Mouse (Mus musculus): ENCODE measurements around the gene Tmbim1. TPM values are rescaled to one million over a fixed set of nuclear protein-coding genes. Genes with fewer than 3 reads are reported as not detected.
"Not testable (repeated sequence)": the region's sequence is repeated elsewhere in the genome, so short reads cannot be mapped to it uniquely, and the experiment has no call there.

Tmbim1 gene
- total RNA-seq, 2 experiments from 2014 or later, result 34.6 to 39.4 TPM

DNA sequence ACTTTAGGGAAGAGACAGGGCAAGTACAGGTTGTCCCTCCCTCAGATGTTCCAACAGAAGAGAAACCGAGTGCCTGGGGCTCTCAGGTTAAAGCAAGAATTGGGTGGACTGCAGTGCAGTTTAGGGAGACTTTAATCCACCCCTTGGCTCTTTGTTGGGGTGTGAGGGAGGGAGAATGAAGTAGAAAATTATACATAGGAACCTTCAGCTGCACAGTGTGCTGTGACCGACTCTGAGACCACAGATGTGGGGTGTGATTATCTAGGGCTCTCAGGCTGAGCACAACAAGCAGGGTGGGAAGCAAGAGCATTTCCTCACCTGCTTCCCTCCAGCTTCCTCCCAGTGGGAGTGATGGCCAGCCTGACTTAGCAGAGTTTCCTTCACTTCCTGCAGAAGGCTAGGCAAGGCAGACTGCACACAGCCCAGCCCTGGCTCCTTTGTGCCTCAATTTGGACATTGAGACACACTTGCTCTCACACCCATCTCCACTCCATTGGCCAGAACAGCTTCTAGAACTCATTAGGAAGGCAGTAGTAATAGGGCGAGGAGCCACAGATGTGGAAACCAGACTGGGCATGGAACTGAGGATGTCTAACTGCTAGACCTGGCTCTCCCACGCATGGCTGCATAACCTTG is 25.7 kb upstream of the Tmbim1 start:
- intact Hi-C loops (cut with DNase I), result no loop called here
- DNase-seq, result peak; percentile 39 to 47

DNA sequence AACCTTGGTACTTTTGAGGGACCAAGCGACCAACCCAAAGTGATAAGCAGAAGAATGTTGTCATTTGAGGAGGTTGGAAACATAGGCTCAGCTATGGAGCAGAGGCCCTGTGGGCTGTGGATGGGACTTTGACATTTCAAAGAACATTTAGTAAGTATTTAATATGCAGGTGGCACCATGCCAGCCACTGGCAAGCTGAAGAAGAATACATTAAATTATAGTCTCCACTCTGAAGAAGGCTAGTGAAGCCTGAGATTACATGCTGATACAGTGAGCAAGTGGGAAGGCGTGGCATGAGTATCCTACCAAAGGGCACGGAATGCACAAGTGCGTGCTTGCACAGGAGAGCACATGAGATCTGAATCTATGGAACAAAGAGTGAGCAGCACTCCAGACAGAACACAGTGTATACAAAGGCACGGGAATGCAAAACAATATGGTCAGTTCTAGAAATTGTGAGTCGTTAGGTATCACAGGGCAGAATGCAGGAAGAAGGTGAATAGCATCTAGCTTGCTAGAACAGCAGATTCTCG is 24.5 kb upstream of the Tmbim1 start:
- intact Hi-C loops (cut with DNase I), result no loop called here
- DNase-seq, result no peak

DNA sequence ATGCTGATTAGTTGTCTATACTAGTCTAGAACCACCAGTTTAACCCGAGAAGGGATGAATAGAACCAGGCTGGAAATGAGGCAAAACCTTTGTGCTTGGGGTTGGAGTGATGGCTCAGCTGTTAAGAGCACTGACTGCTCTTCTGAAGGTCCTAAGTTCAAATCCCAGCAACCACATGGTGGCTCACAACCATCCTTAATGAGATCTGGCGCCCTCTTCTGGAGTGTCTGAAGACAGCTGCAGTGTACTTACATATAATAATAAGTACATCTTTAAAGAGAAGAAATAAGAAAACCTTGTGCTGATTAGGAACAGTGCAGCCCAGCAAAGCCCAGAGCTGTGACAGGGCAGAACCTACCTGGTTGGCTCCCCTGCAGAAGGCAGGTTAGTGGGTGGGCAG is 21.5 kb upstream of the Tmbim1 start:
- intact Hi-C loops (cut with DNase I); DNase-seq: not testable (repeated sequence)

DNA sequence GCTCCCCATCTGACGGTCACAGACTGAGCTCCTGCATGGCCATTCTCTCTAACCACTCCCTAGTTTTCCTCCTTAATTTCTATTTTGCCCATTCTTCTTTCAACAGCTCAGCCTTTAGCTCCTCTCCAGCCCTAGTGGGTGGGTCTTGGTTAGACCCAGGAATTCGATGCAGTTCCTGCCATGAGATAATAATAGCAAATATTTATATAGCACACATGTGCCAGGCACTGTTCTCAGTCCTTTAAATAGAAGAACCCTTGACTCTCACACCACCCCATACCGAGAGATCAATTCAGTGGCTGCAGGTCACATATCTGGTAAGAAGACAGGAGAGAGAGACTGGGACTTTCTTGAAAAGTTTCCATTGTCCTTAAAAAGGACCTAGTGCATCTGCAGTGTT is 16.0 kb upstream of the Tmbim1 start:
- DNase-seq, result no peak
- intact Hi-C loops (cut with DNase I), result no loop called here

DNA sequence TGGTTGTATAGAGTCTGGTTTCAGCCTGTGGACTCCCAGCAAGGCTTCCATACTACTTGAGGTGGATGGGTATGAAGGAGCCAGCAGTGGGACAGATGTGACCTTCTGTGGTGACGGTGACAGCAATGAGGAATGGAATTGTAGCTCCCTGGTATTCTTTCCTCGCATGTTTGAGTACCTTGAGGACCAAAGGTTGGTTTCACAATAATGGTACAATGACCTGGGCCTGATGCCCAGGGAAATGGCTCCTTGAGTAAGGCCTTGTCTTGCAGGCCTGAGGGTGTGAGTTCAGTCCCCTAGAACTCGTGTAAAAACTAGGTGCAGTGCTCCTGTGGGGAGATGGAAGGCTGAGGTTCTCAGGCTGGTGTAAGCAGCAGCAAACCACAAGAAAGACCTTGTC is 13.3 kb upstream of the Tmbim1 start:
- no peak for DNase-seq

DNA sequence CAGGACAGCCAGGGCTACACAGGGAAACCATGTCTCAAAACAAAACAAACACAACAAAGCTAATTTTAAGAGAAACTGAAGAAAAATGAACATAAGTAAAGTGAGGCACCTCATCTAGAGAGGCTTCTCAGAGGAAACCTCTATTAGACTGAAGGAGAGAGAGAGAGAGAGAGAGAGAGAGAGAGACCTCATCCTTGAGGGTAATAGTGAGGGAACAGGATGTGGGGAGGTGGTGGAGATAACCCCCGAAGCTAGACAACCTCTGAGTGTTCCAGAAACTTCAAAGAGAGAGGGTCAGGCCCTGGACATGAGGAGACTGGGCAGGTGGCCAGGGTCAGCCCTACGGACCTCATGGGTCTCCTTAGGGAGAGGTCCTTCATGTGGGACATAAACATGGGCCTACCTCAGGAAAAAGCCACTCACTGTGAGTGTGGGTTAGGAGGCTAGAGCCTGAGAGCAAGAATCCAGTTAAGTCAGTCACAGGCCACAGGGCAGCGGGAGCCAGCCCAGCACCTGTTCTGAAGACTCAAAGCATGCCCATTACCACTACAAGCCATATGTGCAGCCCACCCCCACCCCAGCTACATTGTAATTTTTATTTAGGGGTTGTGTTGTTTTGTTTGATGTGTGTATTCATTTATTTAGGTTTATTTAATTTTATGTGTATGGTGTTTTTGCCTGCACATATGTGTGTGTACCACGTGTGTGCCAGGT is 10.8 kb upstream of the Tmbim1 start:
- no peak for DNase-seq
- intact Hi-C loops (cut with DNase I), result no loop called here

More for the DNA sequence above, 13.3 kb upstream of the Tmbim1 start:
- intact Hi-C loops (cut with DNase I), result loop anchor here (2.0 kb wide), 1 partner anchor 28 kb away; no protein-coding TSS in a partner anchor

DNA sequence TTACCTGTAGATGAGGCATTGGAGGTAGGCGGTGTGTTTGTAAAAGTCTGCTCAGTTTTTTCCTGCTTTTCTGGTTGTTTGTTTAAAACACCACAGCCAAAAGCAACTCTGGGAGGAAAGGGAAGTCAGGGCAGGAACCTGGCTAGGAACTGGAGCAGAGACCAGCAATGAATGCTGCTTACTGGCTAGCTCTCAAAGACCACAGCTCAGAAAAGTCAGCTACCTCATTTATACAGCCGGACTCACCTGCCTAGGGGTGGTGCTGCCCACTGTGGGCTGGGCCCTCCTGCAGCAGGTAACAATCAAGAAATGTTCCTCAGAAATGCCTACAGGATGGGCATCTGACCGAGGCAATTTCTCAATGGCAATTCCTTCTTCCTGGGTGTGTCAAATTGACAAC is 9.4 kb upstream of the Tmbim1 start:
- intact Hi-C loops (cut with DNase I), result no loop called here
- DNase-seq, result no peak

DNA sequence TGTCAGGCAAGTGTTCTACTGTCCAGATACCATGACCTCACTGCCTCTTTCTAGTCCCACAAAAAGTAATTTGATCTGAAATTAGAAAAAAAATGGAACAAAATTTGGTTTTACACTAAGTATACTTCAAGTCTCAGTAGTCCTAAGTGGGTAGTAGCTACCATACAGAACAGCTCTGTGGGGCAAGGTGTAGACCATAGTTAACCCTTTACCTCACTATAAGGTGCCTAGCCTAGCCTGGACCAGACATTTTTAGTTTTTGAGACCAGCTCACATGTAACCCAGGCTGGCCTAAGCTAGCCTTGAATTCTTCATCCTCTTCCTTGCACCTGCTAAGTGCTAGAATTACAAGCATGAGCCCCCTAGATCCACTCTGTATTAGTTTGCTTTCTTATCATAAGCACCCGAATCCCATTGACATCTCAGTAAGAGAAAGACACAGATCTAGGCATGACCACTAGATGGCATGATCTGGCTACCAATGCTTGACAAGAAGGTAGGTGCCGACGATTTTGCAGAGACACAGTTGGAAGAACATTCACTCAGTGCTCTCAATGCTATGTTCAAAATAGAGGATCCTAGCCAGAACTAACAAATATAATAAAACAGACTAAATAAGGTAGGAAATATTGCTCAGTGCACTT is 7.7 kb upstream of the Tmbim1 start:
- peak; percentile 54 to 75 for DNase-seq
- intact Hi-C loops (cut with DNase I), result loop anchor here (1.0 to 2.0 kb wide), 2 partner anchors 48 to 140 kb away; no protein-coding TSS in a partner anchor

DNA sequence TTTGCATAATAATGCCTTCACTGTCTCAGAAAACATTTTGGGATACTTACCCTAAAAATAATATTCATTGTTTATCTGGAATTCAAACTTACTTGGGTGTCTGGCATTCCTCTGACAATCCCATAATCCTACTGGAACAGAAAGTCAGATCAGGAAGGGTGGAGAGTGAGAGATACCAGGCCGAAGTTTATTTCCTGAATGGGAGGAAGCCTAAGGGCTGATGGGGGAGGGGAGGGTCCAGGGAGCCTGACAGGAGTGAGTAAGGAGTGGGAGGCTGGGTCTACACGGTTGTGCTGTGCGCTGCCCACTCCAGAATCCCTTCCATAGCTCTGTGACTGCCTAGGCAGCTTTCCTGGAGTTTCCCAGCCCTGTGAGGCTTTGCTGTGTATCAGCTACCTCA is 4.3 kb upstream of the Tmbim1 start:
- intact Hi-C loops (cut with DNase I), result loop anchor here (2.0 kb wide), 2 partner anchors 21 to 23 kb away; no protein-coding TSS in a partner anchor
- peak in 1 of 2 experiments; percentile 34 for DNase-seq

DNA sequence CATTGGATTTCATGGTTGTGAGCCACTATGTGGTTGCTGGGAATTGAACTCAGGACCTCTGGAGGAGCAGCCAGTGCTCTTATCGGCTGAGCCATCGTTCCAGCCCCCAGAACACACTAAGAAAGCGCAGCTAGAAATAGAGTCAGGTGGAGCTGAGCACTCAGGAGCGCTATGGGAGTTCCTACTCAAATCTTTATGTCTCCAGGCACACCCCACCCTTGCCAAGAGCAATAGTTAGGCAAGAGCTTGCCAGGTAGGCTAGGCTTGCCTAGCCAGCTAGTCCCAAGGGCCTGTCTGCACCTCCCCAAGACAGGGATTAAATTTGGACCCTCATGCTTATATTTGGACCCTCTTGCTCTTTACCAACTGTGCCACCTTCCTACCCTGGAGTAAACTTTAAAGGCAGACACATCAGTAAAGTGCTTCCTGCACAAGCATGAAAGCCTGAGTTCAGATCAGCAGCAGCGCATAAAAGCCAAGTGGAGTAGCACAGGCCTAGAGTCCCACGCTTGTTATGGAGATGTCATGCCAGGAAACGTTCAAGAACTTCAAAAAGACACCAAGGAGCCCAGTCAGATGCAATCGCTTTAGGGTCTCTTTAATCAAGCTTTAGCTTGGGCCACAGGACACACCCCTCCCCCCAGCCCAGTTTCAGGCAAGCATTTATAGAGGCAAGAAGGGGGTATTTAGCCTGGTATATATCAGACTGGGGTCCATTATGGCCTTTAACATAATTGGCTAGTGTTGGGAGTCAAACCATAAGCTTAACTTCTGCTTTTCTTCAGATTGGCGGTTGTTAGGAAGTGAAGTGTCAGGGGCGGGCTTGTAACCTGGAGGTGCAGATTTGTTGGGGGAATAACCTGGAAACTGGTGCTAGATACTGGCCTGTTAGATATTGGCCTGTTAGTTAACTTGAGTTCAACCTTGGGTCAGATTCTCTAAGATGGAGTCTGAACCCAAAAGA is 2.9 kb upstream of the Tmbim1 start:
- intact Hi-C loops (cut with DNase I), result loop anchor here (2.0 kb wide), 2 partner anchors 19 to 25 kb away; no protein-coding TSS in a partner anchor
- DNase-seq, result no peak

DNA sequence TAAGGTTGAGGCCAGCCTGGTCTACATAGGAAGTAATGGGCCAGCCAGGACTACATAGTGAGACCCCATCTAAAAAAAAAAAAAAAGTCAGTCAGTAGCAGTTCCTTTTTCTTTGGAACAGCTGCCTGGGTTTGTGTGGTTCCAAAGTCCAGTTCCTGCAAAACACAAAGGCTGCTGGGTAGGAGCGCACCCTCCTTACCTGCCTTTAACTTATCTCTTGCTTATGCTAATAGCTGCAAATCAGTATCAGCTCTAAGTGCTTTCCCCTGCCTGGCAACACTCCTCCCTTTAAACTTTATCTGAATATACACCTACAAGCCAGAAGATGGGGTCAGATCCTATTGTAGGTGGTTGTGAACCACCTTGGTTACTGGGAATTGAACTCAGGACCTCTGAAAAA is 1.7 kb upstream of the Tmbim1 start:
- intact Hi-C loops (cut with DNase I), result no loop called here
- DNase-seq, result no peak

DNA sequence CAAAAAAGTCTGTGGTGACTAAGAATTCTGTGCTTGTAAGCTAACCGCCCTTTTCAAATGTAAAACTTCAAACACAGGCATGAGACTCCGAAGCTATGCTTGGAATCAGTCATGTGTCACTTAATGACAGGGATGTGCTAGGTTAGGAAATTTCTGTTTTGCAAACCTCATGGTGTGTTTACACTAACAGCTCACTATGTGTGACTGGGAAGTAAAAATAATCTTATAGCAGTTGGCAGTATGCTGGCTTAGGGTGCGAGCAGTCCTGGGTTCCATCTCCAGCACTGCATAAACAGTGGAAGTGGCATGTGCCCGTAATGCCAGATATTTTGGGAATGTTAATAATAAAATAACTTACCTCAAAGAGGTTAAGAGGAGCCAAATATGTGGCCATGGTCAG is 476 bp downstream of the Tmbim1 start:
- intact Hi-C loops (cut with DNase I), result no loop called here
- no peak for DNase-seq

DNA sequence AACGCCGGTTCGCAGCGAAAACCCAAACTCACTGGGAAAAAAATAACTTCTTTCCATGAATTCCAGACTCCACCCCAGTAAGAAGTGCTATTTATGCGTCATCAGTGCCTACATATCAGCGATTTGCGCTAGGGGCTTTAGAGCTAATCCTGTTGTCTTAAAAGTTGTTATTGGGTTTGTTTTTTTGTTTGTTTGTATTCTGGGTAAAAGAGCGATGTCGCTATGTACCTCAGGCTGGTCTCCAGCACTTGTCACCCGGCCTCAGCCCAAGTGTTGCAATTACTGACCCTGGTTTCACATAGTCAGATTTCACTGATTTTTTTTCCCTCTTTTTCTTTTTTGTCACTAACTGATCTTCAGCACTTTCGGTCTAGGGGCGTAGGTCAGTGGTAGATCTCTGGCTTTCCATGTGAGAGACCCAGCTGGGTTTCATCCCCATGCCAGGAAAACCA is 1.1 kb downstream of the Tmbim1 start:
- DNase-seq, result no peak
- intact Hi-C loops (cut with DNase I), result no loop called here

DNA sequence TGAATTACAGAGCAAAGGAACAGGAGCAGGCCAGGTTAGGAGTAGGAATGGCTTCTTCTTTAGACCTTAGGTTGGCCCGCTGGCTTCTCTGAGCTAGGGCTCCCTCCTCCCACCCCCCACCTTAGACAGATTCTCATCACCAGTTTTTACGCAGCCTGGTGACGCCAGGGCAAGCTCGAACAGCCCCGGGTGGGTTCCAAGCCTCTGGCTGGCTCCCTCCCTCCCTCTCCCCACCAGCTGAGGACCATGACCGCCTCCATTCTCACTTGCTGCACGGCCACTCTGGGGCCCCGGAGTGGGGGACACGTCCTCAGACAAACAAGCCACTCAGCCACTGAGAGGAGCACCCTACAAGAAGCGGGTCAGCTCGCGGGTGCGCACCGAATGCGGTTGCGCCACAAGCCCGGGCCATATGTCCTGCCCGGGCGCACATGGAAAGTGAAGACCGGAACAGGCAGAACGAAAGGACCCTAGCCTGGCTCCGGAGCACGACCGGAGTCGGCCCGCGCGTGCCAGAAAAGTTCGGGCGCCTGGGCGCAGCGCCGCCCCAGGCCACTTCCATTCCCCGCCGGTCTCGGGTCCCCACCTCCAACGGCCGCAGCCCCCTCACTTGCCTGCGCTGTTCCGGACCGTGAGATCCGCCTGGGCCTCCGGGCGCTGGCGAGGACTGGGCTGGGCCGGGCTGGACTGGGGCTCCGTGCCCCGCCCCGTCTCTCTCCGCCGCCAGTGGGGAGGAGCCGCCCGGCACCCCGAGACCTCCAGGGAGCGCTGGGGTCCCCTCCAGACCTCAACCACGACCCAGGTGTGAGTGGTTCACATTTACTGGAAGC is 1.7 kb downstream of the Tmbim1 start:
- intact Hi-C loops (cut with DNase I), result no loop called here
- DNase-seq, result peak; percentile 87 to 88

DNA sequence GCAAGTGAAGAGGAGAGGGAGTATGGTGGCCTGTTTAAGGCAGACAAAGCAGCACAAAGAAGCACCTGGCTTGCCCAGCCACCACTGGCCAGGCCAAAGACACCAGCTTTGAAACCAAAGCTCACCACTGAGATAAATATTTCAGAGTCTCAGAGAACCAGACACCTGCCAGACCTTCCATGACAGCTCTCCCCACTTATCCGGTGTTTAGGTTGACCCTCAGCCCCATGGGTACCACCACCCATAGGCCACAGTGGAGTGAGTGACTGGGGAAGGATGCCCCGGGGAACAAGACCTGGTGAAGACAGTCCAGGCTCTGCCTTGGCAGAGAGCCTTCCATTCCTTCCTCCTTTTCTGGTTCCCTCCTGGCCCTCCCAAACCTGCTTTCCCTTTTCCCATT is 2.6 kb downstream of the Tmbim1 start:
- no peak for DNase-seq

DNA sequence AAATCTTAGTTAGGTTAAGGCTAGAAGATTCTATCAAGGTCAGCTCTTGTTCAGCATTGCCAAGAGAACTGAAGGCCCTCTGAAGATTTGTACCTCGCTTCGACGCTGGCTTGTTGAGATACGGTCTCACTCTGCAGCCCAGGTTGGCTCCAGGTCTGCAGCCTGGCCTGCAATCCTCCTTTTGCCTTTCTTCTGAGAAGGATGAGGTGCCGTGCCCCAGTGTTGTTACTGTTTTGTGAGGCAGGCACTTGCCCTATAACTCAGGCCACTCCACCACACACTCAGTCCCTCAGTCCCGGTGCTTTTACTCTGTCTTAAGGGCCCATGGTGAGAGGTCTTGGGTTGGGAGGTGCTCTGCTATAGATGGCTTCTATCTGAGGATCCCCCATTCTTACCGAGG is 3.2 kb downstream of the Tmbim1 start:
- DNase-seq, result no peak
- intact Hi-C loops (cut with DNase I), result no loop called here

More for the DNA sequence above, 2.6 kb downstream of the Tmbim1 start:
- intact Hi-C loops (cut with DNase I), result no loop called here

DNA sequence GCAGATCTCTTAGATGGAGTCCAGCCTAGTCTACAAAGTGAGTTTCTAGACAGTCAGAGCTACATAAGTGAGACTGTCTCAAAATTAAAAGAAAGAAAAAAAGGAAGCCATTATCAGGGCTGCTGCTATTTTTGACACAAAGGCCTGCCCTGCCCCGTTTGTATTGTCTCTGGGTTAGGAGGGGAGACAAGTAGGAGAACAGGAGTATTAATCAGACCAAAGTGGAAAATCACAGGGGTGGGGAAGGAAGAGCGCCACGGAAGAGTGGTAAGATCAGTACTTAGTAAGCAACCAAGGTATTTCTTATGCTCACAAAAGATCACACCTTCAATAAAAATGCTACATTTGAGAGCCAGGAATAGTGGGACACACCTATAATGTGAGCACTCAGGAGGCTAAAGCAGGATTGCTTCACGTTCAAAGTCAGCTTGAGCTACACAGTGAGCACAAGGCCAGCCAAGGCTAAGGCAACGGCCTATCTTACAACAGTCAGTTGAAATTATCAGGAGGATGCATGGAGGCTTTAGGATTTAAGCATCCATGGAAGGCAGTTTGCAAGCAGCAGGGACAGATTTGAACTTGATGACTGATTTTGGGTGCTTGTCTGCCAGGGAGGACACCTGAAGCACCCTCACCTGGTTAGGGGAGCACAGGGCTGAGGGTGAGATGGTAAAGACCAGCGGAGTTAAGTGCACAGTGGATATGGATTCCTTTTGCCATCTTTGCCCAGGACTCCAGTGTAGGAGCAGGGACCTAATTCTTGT is 4.9 kb downstream of the Tmbim1 start:
- intact Hi-C loops (cut with DNase I), result no loop called here
- no peak for DNase-seq

DNA sequence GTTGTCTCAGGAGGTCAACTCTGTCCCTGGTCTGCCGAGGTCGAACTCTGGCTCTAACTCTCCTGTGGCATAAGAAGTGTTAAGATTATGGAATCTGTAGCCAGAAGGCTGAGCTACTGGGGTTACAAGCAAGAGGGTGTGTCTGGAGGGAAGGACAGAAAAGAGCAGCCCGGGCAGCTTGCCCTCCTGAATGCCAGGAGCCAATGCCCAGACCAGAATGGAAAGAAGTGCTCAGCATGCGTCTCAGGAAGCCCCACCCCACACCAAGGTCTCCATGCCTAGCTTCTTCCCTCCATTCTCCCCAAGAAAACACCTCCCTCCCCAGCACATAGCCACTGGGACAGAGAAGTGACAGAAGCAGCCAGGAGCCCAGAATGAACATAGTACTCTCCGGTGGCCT is 6.4 kb downstream of the Tmbim1 start:
- intact Hi-C loops (cut with DNase I), result no loop called here
- peak; percentile 56 to 67 for DNase-seq

Data from heart, postnatal 14 days (tissue).